Comparison of ENCODE assay signal across 10 mouse cellular contexts in the genomic region with DNA sequence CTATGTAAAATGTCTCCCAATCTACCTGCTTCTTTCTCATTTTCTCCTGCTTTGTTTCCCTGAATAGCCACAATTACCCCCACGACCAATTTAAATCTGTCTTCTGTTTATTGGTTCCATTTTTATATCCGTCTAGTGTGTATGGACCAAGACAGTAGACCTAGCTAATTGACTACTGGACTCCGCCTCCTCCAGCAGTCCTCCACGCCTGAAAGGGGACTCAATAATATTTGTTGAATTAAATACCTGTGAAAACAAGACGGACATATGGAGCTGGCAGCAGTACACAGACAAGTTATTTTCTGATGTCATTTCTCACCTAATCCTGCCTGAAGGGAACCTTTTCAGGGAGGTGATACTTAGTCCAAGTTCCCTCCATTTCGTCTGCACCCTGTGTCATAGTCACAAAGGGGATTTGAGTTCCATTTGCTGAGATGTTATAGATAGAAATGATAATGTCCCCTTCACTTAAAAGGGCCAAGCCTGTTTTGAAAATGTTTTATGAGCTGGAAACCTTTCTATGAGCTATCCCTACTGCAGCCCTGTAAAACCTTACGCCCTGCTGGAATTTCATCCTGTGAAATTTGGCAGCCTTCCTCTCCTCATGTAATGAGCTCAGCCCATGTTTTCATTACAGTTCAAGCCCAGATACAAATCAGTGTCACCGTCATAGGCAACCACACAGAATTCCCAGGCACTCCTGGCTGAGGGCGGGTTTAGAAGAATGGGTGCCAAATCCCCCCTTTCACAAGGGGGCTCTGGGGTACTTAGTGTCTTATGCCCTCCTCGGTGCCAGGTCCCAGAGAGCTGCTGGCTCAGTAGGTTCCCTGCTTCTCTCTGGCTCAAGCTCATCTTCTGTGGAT.
A peak's percentile ranks its signal among the peaks of the same experiment; 100 is the strongest.
DNase-seq lines count a peak whose midpoint lies in the region; ATAC-seq and TF ChIP-seq lines count a peak whose summit lies in the region.
"Had no signal": no experiment of that assay in that cellular context is flagged by ENCODE, and none has a peak within 500 bp of the region (broad histone marks: within the 10 kb centered on the region; RNA-seq: fewer than 3 reads in every experiment).

No protein-coding gene starts in this region.

- 40% methylated on average over 10 of the region's 10 CpGs for WGBS in kidney, postnatal 0 days
- WGBS in kidney, embryonic 15.5 days: 51% methylated on average over 10 of the region's 10 CpGs
- WGBS in forebrain, embryonic 16.5 days: 20% methylated on average over 10 of the region's 10 CpGs

- no peak for TF ChIP-seq CTCF in kidney, postnatal 0 days (IDR thresholded peaks at IDR 0.05; ENCODE audit: low read depth)
- no peak for TF ChIP-seq CTCF in layer of hippocampus, adult 2 months (conservative IDR thresholded peaks at IDR 0.05)

- H3K4me2 ChIP-seq in kidney, postnatal 0 days (ENCODE audit: low read length): no peak overlapping the region
- no peak overlapping the region for H3K4me2 ChIP-seq in kidney, embryonic 15.5 days
- no peak overlapping the region for H3K4me2 ChIP-seq in forebrain, embryonic 16.5 days (ENCODE audit: low read length)
- H3K4me2 ChIP-seq: liver, embryonic 15.5 days had no signal

- ATAC-seq in kidney, postnatal 0 days (replicated peaks; ENCODE audit: low FRiP score, low read depth): no peak
- no peak for ATAC-seq in kidney, embryonic 15.5 days (replicated peaks; ENCODE audit: low FRiP score)
- peak; percentile 95 for ATAC-seq in forebrain, embryonic 16.5 days
- ATAC-seq: Patski had no signal

- H3K36me3 ChIP-seq in kidney, postnatal 0 days (ENCODE audit: insufficient read depth, low read length): no peaks in the 10 kb centered on the region
- H3K36me3 ChIP-seq in kidney, embryonic 15.5 days: no peaks in the 10 kb centered on the region
- H3K36me3 ChIP-seq in forebrain, embryonic 16.5 days (ENCODE audit: control insufficient read depth, insufficient read depth): no peaks in the 10 kb centered on the region
- H3K36me3 ChIP-seq: liver, embryonic 15.5 days had no signal

- no peak overlapping the region for H3K4me3 ChIP-seq in kidney, postnatal 0 days (replicated peaks; ENCODE audit: low read depth, low read length)
- H3K4me3 ChIP-seq in kidney, embryonic 15.5 days (replicated peaks): no peak overlapping the region
- H3K4me3 ChIP-seq in forebrain, embryonic 16.5 days (replicated peaks; ENCODE audit: low read length): no peak overlapping the region
- no peak overlapping the region for H3K4me3 ChIP-seq in layer of hippocampus, adult 2 months
- H3K4me3 ChIP-seq: liver, embryonic 15.5 days had no signal

- H3K27me3 ChIP-seq in kidney, postnatal 0 days (ENCODE audit: insufficient read depth, low read length): no peaks in the 10 kb centered on the region
- peaks cover 3% of the 10 kb centered on the region; the same call in 1 of the 2 replicates for H3K27me3 ChIP-seq in kidney, embryonic 15.5 days
- H3K27me3 ChIP-seq in forebrain, embryonic 16.5 days (replicated peaks; ENCODE audit: control insufficient read depth, insufficient read depth, low read length): no peaks in the 10 kb centered on the region
- H3K27me3 ChIP-seq: liver, embryonic 15.5 days; Patski had no signal

- DNase-seq in kidney, postnatal 0 days (ENCODE audit: low spot score): peak; percentile 51
- peak; percentile 25 for DNase-seq in NIH3T3 (ENCODE audit: low read depth)
- DNase-seq in kidney, postnatal 36 days: peak; percentile 5 to 10
- DNase-seq in thymus, adult 18-20 months: no peak
- DNase-seq in layer of hippocampus, adult 2 months (ENCODE audit: low spot score in 2 of 2): no peak
- DNase-seq in layer of hippocampus, postnatal 36 days: no peak

- no peaks in the 10 kb centered on the region for H3K9me3 ChIP-seq in kidney, postnatal 0 days (replicated peaks; ENCODE audit: low read length)
- H3K9me3 ChIP-seq in kidney, embryonic 15.5 days (replicated peaks): no peaks in the 10 kb centered on the region
- H3K9me3 ChIP-seq in forebrain, embryonic 16.5 days (ENCODE audit: control insufficient read depth, low read length): no peaks in the 10 kb centered on the region
- H3K9me3 ChIP-seq: liver, embryonic 15.5 days had no signal

- H3K9ac ChIP-seq in kidney, postnatal 0 days (ENCODE audit: low read depth, low read length): no peak overlapping the region
- H3K9ac ChIP-seq in kidney, embryonic 15.5 days: no peak overlapping the region
- no peak overlapping the region for H3K9ac ChIP-seq in forebrain, embryonic 16.5 days (replicated peaks; ENCODE audit: low read depth, low read length)
- H3K9ac ChIP-seq: liver, embryonic 15.5 days had no signal

- H3K4me1 ChIP-seq in kidney, postnatal 0 days (replicated peaks; ENCODE audit: insufficient read depth, low read length): no peaks in the 10 kb centered on the region
- H3K4me1 ChIP-seq in kidney, embryonic 15.5 days: peaks cover 14% of the 10 kb centered on the region
- H3K4me1 ChIP-seq in forebrain, embryonic 16.5 days (replicated peaks; ENCODE audit: control insufficient read depth, insufficient read depth, low read length): peaks cover 10% of the 10 kb centered on the region
- H3K4me1 ChIP-seq: liver, embryonic 15.5 days had no signal

- H3K27ac ChIP-seq in kidney, postnatal 0 days: no peak overlapping the region
- H3K27ac ChIP-seq in kidney, embryonic 15.5 days: no peak overlapping the region
- no peak overlapping the region; the same call in 1 of the 2 replicates for H3K27ac ChIP-seq in forebrain, embryonic 16.5 days (ENCODE audit: low read length)
- H3K27ac ChIP-seq in layer of hippocampus, adult 2 months: no peak overlapping the region
- H3K27ac ChIP-seq: liver, embryonic 15.5 days had no signal

Comparison
In these comparisons a context has a peak if more than half of its experiments do, and no peak if none do; other contexts are left out.
1. DNase-seq: peak in kidney, postnatal 0 days (single experiment), NIH3T3 (single experiment) and kidney, postnatal 36 days (2 of 2); none in thymus, adult 18-20 months (0 of 2), layer of hippocampus, adult 2 months (0 of 2) and layer of hippocampus, postnatal 36 days (0 of 2).